Mouse (Mus musculus): ENCODE data around the gene B4galnt4.

GRCm38 (mm10) chr7:141077841-141078240 is 16.9 kb downstream of the B4galnt4 start, which contains the start of gene Pkp3:
- TF ChIP-seq CTCF (IDR thresholded peaks at IDR 0.05; ENCODE audit: extremely low read depth, insufficient read length, insufficient replicate concordance, low read depth, low read length) = no peak
- TF ChIP-seq POLR2A (IDR thresholded peaks at IDR 0.05; ENCODE audit: low read depth, low read length) = no peak

All from small intestine, adult 2 months (tissue).